Mouse (Mus musculus) c-Kit-positive CD71-positive TER-119-positive erythroid progenitor cells, embryonic 14.5 days (primary cell): ENCODE results near the gene Il17d.
A peak's percentile ranks its signal among the peaks of the same experiment; 100 is the strongest.

Source experiments
- DNase-seq: peaks from one replicate; pipeline ENCODE4 v3.0.0-alpha.2; 2013; ENCODE audit warnings: low spot score

Gene Il17d

DNA sequence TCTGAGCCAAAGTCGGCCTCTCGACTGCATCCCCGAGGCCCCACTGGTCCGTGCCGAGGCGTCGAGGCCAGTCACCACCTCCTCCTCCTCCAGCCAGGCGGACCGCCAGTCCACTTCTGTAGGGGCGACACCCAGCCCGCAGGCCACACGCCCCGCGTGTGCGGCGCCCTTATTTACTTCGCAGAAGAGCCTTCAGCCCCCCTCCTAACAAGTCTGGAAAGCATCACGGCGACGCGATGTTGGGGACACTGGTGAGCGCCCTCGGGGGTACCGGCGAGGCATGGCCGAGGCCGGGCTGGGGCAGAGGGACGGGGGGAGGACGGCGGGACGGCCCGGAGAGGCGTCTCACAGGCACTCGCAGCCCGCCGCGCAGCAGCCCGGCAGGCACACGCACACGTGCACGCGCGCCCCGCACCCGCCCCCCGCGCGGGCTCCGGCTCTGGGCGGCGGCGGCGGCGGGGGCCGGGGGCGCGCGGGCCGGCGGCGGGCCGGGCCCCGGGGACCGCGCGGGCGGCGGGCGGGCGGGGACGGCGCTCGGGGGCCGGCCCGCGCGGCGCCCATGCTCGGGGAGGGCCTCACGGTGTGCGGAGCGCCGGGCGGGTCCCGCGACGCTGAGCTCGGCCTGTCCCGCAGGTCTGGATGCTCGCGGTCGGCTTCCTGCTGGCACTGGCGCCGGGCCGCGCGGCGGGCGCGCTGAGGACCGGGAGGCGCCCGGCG lies at the start of gene Il17d:
Gene Il17d (plus strand): TSS at position 107 of the 717 bp plus-strand sequence.
- no peak for DNase-seq

DNA sequence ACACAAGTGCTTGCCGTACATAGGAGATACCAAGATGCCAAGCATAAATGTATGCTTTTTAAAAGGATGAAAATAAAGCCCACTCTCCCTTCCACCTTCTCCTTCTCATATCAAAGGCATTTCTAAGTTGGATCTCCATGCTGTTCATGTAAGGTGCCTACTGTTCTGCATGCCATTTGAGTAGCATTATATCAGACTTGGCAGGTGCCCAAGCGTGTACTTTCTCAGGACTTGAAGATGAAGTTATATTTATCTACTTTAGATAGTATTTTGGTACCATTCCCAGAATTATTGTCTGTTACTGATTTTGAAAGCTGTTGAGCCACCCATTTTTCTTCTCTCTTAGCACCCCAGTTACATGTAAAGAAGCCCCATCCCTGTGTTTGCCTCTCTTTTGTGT lies 49.5 kb upstream of the Il17d start:
- DNase-seq, result no peak

- no peak for DNase-seq
Measured at GRCm38 (mm10) chr14:57482262-57482661, 42.3 kb upstream of the Il17d start.

DNA sequence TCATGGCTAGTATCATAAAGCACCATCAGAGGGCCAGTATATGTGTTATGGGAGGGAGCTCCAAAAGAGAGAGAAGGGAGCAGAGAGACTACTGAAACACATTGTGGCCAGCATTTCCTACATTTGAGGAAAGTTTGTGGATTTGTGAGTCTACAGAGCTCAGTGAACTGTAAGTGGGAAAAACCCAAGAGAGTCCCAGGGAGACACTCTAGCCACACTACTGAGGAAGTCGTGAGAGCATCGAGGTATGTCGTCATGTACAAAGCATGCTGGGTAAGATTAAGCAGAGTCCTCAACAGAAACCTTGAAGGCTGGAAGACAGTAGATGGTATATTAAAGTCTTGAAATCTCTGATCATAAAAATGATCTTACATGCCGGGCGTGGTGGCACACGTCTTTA lies 40.4 kb upstream of the Il17d start:
- DNase-seq, result no peak

- no peak for DNase-seq
Measured at GRCm38 (mm10) chr14:57489696-57490095, 34.9 kb upstream of the Il17d start.

DNA sequence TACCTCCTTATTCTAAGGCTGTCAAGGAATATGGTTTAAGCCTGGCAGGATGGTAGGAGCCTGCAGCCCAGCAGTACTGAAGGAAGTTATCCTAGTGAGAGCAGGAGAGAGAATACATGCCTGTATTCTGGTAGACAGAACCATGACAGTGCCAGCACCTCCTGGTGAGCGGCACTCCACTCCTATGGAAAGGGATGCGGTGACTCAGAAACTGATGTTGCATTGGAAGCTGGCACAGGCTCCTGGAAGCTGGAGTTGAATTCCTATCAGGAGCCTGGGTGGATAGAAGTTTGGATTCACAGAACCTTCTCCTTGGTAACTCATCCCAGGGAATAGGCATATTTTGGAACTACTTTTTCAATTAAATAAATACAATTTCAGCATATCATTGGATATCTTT lies 30.7 kb upstream of the Il17d start:
- DNase-seq, result no peak

DNA sequence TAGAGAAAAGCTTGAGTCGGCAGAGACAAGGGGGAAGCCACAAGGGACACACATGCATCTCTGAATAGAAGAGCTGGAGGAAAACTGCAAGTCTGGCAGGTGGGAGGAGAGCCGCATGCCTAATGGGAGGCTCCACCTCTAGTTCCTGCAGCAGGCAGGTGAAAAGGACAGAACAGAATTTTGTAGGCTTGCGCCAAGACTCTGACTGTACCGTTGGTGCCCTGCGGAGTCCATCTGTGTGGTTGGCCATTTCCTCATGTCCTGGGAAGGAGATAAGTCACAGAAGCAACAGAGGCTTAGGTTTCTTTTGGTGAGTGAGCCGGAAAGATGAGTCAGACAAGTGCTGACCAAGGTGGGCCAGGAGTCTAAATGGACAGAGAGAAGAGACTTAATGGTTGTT lies 20.8 kb upstream of the Il17d start:
- DNase-seq, result no peak

DNA sequence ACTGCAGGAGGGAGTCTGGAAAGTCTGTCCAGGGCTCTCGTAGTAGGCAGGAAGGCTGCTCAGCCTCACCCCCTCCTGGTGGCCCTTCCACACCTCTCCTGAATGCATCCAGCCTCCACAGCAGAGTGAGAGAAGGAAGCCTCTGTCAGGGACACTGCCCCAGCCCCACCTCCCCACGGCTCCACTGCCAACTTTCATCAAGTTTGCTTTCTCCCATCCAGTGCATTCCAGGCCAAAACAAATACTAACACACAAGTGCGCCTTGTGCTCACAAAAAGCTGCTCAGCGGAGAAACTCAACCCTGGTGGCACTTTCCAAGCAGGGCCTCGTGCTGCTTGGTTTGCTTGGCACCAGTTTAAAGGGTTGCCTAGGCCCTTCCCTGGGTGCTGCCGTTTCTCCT lies 15.0 kb upstream of the Il17d start:
- no peak for DNase-seq

DNA sequence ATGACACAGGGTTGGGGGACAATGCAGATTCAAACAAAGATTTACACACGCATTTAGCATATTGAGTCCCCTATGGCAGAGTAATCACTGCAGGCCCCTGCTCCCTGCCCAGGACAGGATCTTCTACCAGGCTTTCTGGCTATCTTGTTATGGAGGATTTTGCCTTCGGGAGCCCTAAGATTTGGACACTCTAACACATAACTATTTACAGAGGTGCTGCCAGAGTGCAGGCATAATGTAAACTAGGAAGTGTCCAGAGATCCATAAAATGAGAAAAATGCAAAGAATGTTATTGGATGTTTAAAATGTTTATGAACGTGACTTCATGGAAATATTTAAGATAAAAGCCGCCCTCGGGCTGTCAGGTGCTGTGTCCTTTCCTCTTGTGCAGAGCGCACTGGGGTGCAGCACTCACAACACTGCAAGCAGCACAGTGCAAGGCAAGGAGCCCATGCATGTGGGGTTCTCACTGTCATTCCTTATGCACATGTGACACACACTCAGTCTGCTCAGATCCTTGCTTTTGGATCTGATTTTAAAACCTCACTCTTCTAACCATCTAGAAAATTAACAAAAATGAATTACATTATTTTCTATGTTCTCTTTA lies 9.3 kb upstream of the Il17d start:
- no peak for DNase-seq

- no peak for DNase-seq
Measured at GRCm38 (mm10) chr14:57517001-57517400, 7.6 kb upstream of the Il17d start.

DNA sequence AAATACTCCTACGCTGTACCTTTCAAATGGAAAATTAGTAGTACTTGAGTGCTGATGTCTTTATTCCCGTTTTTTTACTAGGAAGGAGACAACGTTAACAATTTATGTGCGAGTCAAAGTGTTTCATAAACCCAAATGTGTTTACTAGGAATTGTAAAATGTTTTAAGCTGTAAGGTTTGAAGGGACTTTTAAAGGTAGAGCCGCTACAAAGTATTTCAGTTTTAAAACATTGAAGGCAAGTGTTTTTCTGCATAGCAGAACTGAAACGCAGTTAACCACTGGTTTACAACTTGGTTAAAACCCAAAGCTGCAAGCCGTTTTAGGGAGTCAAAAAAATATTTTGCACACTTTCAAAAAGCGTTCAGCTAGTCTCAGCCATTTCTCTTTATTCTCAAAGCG lies 815 bp upstream of the Il17d start:
- no peak for DNase-seq

- DNase-seq, result peak; percentile 19
Measured at GRCm38 (mm10) chr14:57525388-57526049, 942 bp downstream of the Il17d start.

GRCm38 (mm10) chr14:57526050-57526623 lies 1.6 kb downstream of the Il17d start:
- no peak for DNase-seq

DNA sequence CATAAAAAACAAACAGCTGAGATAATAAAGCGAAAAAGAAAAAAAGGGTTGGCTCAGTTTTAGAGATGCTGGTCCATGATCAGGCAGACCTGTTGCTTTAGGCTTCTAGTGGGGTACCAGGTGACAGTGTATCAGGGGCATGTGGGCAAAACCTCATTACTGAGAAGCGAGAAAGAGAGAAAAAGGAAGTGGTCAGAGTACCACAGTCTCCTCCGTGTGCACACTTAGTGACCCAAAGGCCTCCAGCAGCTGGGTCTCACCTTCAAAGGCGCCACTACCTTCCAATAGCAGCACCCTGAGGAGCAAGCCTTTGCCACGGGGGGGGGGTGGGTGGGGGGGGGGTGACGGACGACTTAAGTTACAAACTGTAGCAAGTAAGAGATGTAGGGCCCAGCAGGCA lies 2.5 kb downstream of the Il17d start:
- no peak for DNase-seq

- no peak for DNase-seq
Measured at GRCm38 (mm10) chr14:57527598-57527997, 3.0 kb downstream of the Il17d start.

DNA sequence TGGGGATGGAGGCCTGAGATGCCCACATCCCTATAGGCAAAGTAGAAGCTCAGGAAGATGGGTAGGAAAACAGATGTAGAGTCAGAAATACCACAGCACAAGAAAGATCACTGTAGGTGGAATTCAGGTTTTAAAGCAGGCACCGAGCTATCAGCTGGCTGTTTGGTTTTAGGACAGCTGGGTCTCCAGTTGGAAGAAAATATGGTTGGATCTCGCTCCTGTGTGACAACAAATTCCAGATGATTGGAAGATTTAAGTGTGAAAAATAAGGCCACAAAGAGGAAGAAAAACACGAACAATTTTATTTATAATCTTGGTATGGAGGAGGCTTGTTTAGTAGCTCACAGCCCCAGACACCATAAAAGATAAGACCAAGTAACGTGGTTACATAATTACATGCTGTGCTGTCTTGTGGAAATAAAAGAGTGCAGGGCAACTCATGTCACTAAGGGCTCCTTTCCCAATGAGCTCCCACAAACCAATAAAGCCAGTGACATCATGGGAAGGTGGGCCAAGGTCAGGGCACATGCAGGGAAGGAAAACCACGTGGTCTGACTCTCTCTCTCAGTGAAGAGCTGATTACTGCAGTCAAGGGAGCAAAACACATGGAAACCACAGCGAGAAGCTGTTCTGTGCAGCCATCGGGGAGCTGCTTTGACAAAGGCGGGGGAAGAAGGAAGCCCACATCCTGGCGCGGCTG lies 4.7 kb downstream of the Il17d start:
- no peak for DNase-seq

DNA sequence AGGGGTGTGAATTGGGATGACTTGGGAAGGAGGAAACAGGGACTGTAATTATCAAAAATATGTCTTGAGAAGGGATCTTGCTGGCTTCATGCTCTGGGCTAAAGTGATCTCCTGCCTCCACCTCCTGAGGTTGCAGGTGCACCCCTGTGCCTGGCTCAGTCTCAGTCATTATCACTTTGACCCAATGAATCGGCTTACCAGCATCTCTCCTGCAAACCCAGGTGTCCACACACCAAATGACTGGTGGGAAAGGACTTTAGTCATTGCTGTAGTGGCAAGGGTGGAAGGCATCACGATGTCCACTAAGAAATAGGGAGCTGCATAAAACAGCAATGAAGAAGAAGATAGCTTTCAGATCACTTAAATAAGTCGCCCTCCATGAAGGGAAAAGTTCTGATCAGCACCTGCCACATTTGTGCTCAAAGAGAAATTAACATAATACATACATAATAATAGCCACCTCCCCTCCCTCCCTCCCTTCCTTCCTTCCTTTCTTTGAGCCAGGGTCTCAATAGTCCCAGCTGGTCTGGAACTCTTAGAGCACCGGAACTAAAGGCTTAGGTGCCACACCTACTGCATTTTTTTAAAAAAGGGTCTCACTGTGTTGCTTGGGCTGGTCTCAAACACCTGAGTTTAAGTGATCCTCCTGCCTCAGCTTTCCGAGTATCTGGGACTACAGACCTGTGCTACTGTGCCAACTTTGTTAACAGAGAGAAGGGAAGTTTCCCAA lies 5.4 kb downstream of the Il17d start:
- no peak for DNase-seq

DNA sequence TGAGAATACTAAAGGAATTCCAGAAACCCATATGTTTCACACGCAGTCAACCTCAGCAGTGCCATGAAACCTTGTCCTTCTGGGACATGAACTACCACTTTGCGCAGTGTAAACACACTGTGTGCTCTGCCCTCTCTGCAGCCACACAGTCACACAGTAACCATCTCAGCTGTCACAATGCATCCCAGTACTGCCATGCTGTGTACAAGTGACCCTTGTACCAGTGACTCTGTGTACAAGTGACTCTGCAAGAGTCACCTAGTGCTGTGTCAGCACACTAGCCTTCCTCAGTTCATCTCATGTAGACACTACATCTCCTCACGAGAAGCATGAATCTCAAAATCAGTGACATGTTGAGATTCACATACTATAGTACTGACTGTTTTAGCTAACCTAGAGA lies 8.0 kb downstream of the Il17d start:
- DNase-seq, result no peak

- peak; percentile 21 for DNase-seq
Measured at GRCm38 (mm10) chr14:57533214-57533613, 8.6 kb downstream of the Il17d start.

- no peak for DNase-seq
Measured at GRCm38 (mm10) chr14:57533841-57534240, 9.3 kb downstream of the Il17d start.

- DNase-seq, result no peak
Measured at GRCm38 (mm10) chr14:57534346-57534745, 9.8 kb downstream of the Il17d start.

DNA sequence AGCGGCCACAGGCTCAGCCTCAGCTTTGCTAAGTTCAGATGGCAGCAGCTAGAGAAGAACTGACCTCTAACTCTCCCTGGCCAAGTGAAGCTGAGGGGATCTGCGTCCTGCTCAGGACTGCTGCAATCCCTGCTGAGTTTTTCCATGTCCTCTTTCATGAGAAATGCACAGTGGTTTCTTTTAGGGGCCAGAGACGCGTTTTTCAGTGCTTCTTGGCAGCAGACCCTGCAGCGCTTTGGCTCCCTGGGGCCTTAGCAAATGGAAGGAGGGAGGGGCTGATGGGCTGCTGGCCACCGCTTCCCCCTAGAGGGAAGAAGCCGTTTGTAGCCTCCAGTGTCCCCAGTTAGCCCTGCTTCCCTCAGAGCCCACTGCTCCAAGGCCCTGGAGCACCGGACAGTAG lies 10.4 kb downstream of the Il17d start:
- no peak for DNase-seq
